Mouse (Mus musculus) stomach, postnatal 0 days (tissue): Measurements from ENCODE around the gene Vps13d. TPM values are rescaled to one million over a fixed set of nuclear protein-coding genes. Genes with fewer than 3 reads are reported as not detected.

ENCODE experiments used
- ATAC-seq: fragments of 200-750 bp; cut with Nextera tagmentation; 2 replicates; pipeline ENCODE4 v1.8.0; 2017; ENCODE audit not compliant: low FRiP score, low TSS enrichment
- DNase-seq: peaks from one replicate; pipeline ENCODE4 v3.0.0-alpha.2; 2016; ENCODE audit warnings: low spot score
- H3K27ac ChIP-seq: fragments of 300-500 bp; sonication (generic); replicated peaks from 2 replicates; pipeline ENCODE4 v1.5.1; 2014; ENCODE audit warnings: mild to moderate bottlenecking, control low read depth
- H3K27me3 ChIP-seq: fragments of 300-500 bp; sonication (generic); 2 replicates; pipeline ENCODE4 v1.6.1; 2014; ENCODE audit warnings: low read length; ENCODE audit not compliant: control insufficient read depth, insufficient read depth
- H3K36me3 ChIP-seq: fragments of 300-500 bp; sonication (generic); 2 replicates; pipeline ENCODE4 v1.6.1; 2014; ENCODE audit warnings: low read length, mixed read lengths; ENCODE audit not compliant: control insufficient read depth, insufficient read depth
- H3K4me1 ChIP-seq: fragments of 300-500 bp; sonication (generic); replicated peaks from 2 replicates; pipeline ENCODE4 v1.6.1; 2014; ENCODE audit warnings: antibody characterized with exemption; ENCODE audit not compliant: control insufficient read depth, insufficient read depth
- H3K4me2 ChIP-seq: fragments of 300-500 bp; sonication (generic); replicated peaks from 2 replicates; pipeline ENCODE4 v1.6.1; 2014; ENCODE audit warnings: low read depth, mild to moderate bottlenecking, control low read depth, moderate library complexity
- H3K4me3 ChIP-seq: fragments of 300-500 bp; sonication (generic); 2 replicates; pipeline ENCODE4 v1.5.1; 2014; ENCODE audit warnings: low read depth, low read length, control low read depth
- H3K9ac ChIP-seq: fragments of 300-500 bp; sonication (generic); 2 replicates; pipeline ENCODE4 v1.6.1; 2014; ENCODE audit warnings: mild to moderate bottlenecking, low read length, control low read depth, mixed read lengths
- H3K9me3 ChIP-seq: fragments of 300-500 bp; sonication (generic); 2 replicates; pipeline ENCODE4 v1.6.1; 2016; ENCODE audit warnings: low read length; ENCODE audit not compliant: control insufficient read depth
- CTCF ChIP-seq: IDR thresholded peaks from 2 replicates; pipeline ENCODE4 v1.5.1; 2016; ENCODE audit warnings: antibody characterized with exemption, low read depth, mild to moderate bottlenecking, moderate library complexity
- EP300 ChIP-seq: optimal IDR thresholded peaks from 2 replicates; pipeline ENCODE3; 2016; ENCODE audit warnings: antibody characterized with exemption
- WGBS: fragments of 180-500 bp; shearing (Covaris S2); extraction: QIAGEN DNeasy Blood & Tissue Kit; methylation state at CpG from one replicate; pipeline ENCODE4 v1.1.7; 2014; 5-methylcytosine and 5-hydroxymethylcytosine counted together
- polyA plus RNA-seq: library from polyadenylated mRNA; unstranded; fragments of >200 nt; fragmentation: Nextera tagmentation; extraction: Ambion mirVana; gene quantifications from 2 replicates; pipeline ENCODE4 v1.2.1, GENCODE M21; 2015

Gene Vps13d
- polyA plus RNA-seq, 1 experiment from 2014 or later, result 7.2 TPM

GRCm38 (mm10) chr4:145037631-145038416 lies 157.0 kb downstream of the Vps13d start:
- no peak overlapping the region for H3K4me2 ChIP-seq
- H3K27me3 ChIP-seq, result no peaks in the 10 kb centered on the region
- no peak for DNase-seq
- H3K36me3 ChIP-seq, result peaks cover 6% of the 10 kb centered on the region; the same call in 1 of the 2 replicates
- WGBS, result 52% methylated on average over 5 of the region's 5 CpGs
- H3K9me3 ChIP-seq, result no peaks in the 10 kb centered on the region
- TF ChIP-seq CTCF, result no peak
- TF ChIP-seq EP300, result no peak
- peaks cover 9% of the 10 kb centered on the region; the same call in 1 of the 2 replicates for H3K4me1 ChIP-seq
- H3K9ac ChIP-seq, result no peak overlapping the region
- no peak for ATAC-seq
- H3K4me3 ChIP-seq, result no peak overlapping the region
- H3K27ac ChIP-seq, result 0 out of 2 replicates have a peak overlapping the region, but pooled peaks have one; percentile 35

GRCm38 (mm10) chr4:145037006-145037405 lies 157.8 kb downstream of the Vps13d start:
- H3K27me3 ChIP-seq, result no peaks in the 10 kb centered on the region
- no peak for DNase-seq

GRCm38 (mm10) chr4:145035450-145035849 lies 159.4 kb downstream of the Vps13d start:
- Histone ChIP-seq H3K4me1 (peaks cover 9% of the 10 kb centered on the region; the same call in 1 of the 2 replicates), H3K4me3 (no peak overlapping the region), H3K9ac (no peak overlapping the region), H3K27ac (0 out of 2 replicates have a peak overlapping the region, but pooled peaks have one; percentile 35), H3K36me3 (peaks cover 4% of the 10 kb centered on the region; the same call in 1 of the 2 replicates), H3K27me3 (no peaks in the 10 kb centered on the region), H3K9me3 (no peaks in the 10 kb centered on the region), H3K4me2 (no peak overlapping the region)
- WGBS, result 49% methylated on average over 3 of the region's 3 CpGs
- TF ChIP-seq EP300 (no peak), CTCF (no peak)
- DNase-seq (no peak), ATAC-seq (no peak)

More at GRCm38 (mm10) chr4:145037006-145037405, 157.8 kb downstream of the Vps13d start:
- Histone ChIP-seq H3K4me1 (peaks cover 9% of the 10 kb centered on the region; the same call in 1 of the 2 replicates), H3K4me2 (no peak overlapping the region), H3K36me3 (peaks cover 6% of the 10 kb centered on the region; the same call in 1 of the 2 replicates), H3K27ac (no peak overlapping the region), H3K4me3 (no peak overlapping the region), H3K9me3 (no peaks in the 10 kb centered on the region), H3K9ac (no peak overlapping the region)
- ATAC-seq, result no peak
- TF ChIP-seq CTCF, result no peak
- no peak for TF ChIP-seq EP300
- 64% methylated on average over 3 of the region's 3 CpGs for WGBS

GRCm38 (mm10) chr4:145034506-145035243 lies 160.1 kb downstream of the Vps13d start:
- no peaks in the 10 kb centered on the region for H3K27me3 ChIP-seq
- peaks cover 4% of the 10 kb centered on the region; the same call in 1 of the 2 replicates for H3K36me3 ChIP-seq
- 0 out of 2 replicates have a peak overlapping the region, but pooled peaks have one; percentile 35 for H3K27ac ChIP-seq
- H3K4me2 ChIP-seq, result no peak overlapping the region
- no peak overlapping the region for H3K9ac ChIP-seq
- 11% methylated on average over 11 of the region's 11 CpGs for WGBS
- H3K4me3 ChIP-seq, result no peak overlapping the region
- peaks cover 9% of the 10 kb centered on the region; the same call in 1 of the 2 replicates for H3K4me1 ChIP-seq
- H3K9me3 ChIP-seq, result no peaks in the 10 kb centered on the region
- no peak for TF ChIP-seq EP300
- no peak for TF ChIP-seq CTCF
- peak; percentile 67 for DNase-seq
- peak; percentile 69 for ATAC-seq

- no peak for TF ChIP-seq EP300
- TF ChIP-seq CTCF, result no peak
- DNase-seq (no peak), ATAC-seq (no peak)
- no peak overlapping the region for H3K9ac ChIP-seq
- H3K4me1 ChIP-seq, result peaks cover 9% of the 10 kb centered on the region; the same call in 1 of the 2 replicates
- WGBS, result 18% methylated on average over 2 of the region's 2 CpGs
- no peak overlapping the region for H3K4me2 ChIP-seq
- no peaks in the 10 kb centered on the region for H3K27me3 ChIP-seq
- H3K36me3 ChIP-seq, result peaks cover 4% of the 10 kb centered on the region; the same call in 1 of the 2 replicates
- H3K27ac ChIP-seq, result no peak overlapping the region
- H3K9me3 ChIP-seq, result no peaks in the 10 kb centered on the region
- H3K4me3 ChIP-seq, result no peak overlapping the region
Measured at GRCm38 (mm10) chr4:145033392-145033791, 161.4 kb downstream of the Vps13d start.
